Mouse (Mus musculus): ENCODE data around the gene Gm826.

Gm826 gene

GRCm38 (mm10) chr2:160351038-160351574 lies 17.1 kb upstream of the Gm826 start:
- peak; percentile 33 to 53 for DNase-seq

DNA sequence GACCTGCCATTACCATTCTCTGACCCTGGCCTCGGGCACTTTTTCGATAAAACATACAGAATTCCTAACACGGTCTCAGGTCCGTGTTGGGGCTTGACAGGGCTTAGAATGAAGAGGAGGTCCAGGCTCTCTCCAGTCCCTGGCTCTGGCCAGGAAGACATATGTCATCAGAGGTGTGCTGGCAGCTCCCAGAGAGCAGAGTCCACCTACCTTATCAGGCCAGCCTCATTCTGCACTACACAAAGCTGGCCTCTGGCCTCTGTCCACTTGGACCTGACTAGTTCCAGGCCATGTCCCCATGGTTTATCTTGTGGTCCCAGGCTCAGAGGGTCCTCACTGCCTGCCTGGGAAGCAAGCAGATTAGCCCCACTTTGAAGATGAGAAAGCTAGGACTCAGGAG lies 15.6 kb upstream of the Gm826 start:
- DNase-seq = no peak

DNA sequence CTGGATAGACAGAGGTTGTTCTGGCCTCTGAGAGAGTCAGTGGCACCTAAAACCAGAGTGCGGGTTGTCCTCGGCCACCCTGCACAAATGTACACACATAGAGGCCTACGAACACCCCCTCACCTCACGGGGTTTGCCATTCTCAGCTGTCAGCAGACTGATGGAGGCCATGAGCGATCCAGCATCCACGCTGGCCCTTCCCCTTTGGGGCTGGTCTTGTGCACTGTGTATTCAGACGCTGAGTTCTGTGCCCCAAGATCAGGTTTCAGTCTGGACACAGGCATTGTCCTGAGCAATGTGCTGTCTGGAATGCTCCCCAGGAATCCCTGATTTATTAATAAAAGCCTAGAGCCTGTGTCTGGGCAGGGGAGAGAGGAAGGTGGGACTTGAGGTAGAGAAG lies 14.8 kb upstream of the Gm826 start:
- DNase-seq = no peak

GRCm38 (mm10) chr2:160348072-160348604 lies 14.2 kb upstream of the Gm826 start:
- DNase-seq = no peak

DNA sequence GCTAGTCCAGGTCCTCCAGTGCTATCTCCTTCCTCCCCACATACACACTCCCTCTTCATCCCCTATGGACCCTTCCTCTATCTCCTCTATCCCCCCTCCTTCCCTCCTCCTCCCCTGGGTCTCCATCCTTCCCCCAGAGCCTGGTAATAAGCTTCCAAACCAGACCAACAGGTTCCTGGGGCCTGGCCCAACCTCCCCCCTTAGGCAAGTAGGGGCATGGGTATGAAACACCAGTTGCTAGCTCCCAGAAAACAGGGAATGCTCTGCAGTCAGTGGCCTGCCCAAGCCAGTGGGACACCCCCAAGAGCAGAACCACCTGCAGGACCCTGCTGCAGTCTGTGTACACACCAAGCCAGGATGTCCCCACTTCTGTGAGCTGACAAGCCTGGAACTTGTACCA lies 11.7 kb upstream of the Gm826 start:
- DNase-seq = no peak

DNA sequence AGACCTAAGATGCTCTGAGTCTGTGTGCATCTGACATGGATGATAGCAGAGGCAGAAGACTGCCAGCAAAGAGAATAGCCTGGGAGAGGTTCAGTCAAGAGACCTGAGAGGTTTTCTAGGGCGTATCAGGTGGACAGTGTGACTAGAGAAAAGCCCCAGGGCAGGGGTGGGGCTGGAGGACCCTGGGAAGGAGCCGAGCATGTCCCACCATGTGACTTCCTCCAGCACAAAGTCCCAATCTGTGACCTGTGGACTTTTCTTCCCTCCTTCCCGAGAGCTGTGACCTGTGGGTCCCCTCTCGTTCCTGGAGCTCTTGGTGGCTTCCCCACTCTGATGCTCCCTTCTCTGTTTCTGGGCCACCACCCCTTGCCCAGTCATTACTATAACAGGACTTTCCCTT lies 6.2 kb upstream of the Gm826 start:
- DNase-seq = no peak

GRCm38 (mm10) chr2:160339595-160339994 lies 5.6 kb upstream of the Gm826 start:
- no peak for DNase-seq

GRCm38 (mm10) chr2:160336053-160336452 lies 2.1 kb upstream of the Gm826 start:
- peak in 1 of 2 experiments; percentile 14 for DNase-seq

- DNase-seq = peak in 1 of 2 experiments; percentile 8
These were observed 1.1 kb upstream of the Gm826 start for GRCm38 (mm10) chr2:160335043-160335442.

DNA sequence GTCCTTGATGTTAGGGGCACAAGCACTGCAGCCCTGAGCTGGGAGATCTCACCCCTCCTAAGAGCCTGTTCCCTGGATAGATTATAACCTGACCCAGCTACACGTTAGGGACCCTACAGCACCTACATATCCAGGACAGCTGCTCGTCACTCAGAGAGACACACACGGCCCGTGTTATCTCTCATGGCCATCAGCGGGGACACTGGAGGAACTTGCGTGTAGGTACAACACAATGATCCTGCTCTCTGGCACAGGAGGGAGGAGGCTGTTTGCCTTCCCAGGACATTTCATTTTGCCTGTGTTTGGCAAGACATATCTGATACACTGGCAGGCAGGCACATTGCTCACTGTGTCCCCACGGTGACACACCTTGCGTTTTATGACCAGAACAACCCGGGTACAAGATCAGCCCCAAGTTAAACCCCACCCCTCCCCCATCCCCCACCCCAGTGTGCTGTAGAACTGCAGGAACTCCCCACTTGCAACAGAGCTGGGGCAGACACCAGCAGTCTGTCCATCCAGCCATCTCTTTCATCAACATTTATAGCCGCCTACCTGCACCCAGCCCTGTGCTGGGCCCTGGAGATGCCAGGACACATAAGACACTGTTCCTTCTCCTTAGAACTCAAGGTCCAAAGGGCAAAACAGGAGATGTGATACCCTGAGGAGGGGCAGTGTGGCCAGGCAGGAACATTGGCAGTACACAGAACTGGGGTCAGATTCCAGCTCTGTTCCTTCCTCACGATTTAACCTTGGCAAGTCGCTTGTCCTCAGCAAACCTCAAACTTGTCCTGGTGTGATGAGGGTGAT lies 1.2 kb downstream of the Gm826 start:
- DNase-seq = peak in 1 of 2 experiments; percentile 14

- peak; percentile 25 to 62 for DNase-seq
These were observed 5.1 kb downstream of the Gm826 start for GRCm38 (mm10) chr2:160328886-160329285.

DNA sequence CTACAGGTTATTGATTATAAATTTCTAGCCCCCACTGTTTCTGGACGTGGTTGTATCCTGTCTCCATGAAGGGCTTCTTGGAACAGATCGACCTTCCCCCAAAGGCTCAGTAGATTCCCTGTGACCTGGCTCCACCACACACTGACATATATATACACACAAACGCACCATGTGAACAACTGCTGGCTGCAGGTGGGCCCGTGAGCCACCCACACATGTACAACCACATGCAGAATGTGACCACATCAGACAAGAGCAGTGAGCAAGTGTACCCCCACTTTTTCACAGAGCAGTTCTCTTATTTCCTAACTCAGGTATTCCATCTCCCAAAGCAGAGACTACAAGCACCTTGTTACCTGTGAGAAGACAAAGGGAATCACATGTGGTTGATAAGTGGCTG lies 6.2 kb downstream of the Gm826 start:
- no peak for DNase-seq

- DNase-seq = peak; percentile 68 to 89
These were observed 6.8 kb downstream of the Gm826 start for GRCm38 (mm10) chr2:160327167-160327566.

GRCm38 (mm10) chr2:160325105-160325644 lies 8.8 kb downstream of the Gm826 start:
- no peak for DNase-seq

GRCm38 (mm10) chr2:160321829-160322228 lies 12.1 kb downstream of the Gm826 start:
- DNase-seq = peak in 1 of 2 experiments; percentile 31

GRCm38 (mm10) chr2:160318255-160318654 lies 15.7 kb downstream of the Gm826 start:
- no peak for DNase-seq

DNA sequence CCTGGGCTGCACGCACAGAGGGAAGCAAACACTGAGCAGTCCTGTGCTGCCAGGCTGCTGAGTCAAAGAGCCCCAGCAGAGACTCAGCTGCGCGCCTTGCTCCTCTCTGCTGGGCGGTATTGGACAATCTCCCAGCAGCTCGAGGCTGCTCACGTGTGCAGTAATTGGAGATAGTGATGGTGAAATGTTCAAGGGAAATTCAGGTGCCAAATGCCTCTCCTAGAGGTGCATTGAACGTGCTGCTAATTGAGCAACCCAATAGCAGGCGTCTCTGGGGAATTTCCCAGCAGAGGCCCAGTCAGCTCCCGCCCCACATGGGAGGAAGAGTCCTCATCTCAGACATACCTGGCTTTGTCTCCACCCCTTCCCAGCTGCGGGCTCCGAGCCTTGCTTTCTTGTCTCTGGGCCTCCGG lies 20.4 kb downstream of the Gm826 start:
- peak in 1 of 2 experiments; percentile 36 for DNase-seq

- DNase-seq = no peak
These were observed 28.9 kb downstream of the Gm826 start for GRCm38 (mm10) chr2:160305070-160305469.

DNA sequence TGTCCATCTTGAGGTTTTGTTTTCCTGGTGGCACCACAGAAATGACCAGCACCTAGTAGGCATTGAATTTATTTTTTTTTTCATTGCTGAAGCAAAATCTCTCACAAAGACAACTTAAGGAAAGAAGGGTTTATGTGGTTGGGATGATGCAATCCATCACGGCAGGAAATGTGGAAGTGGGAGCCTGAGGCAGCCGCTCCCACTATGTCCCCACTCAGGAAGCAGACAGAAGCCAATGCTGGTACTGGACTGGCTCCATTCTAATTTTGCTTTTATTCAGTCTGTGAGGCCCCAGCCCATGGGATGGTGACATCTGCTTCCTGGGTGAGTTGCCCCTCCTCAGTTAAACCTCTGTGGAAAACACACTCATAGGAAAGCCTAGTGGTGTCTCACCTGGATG lies 30.0 kb downstream of the Gm826 start:
- DNase-seq = no peak

DNA sequence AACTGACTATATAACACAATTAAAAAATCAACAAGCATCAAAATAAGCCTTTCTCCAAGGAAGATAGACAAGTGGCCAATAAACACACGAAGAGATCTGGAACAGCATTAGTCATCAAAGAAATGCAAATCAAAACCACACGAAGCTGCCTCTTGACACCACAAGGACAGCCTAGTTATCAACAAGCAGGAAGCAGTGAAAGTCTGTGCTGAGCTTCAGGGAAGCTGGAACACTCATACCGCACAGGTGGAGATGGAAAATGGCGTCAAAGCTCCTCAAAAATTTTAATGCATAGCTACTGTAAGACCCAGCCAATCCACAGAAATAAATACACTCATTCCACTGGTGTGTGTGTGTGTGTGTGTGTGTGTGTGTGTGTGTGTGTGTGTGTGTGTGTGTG lies 31.9 kb downstream of the Gm826 start:
- no peak for DNase-seq

DNA sequence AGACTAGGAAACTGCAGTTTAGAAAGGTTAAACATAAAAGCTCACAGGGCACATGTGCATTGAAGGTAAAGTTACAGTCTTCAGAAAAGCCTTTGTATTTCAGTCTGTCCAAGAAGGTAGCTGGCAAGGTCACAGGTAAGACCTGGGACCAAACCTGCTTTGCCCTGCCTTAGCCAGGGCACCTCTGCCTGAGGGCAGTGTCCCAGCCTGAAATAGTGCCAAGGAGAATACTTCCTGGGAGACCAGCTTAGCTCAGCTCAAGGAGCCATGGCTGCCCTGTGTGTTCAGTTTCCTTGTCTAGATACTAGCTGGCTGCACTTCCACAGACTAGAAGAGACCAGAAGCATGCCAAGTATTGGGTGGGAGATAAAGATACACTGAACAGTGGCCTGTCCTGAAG lies 35.4 kb downstream of the Gm826 start:
- no peak for DNase-seq

GRCm38 (mm10) chr2:160288538-160289151 lies 45.3 kb downstream of the Gm826 start:
- no peak for DNase-seq

- peak in 1 of 2 experiments; percentile 13 for DNase-seq
These were observed 57.9 kb downstream of the Gm826 start for GRCm38 (mm10) chr2:160275959-160276657.

Data from lung, postnatal 4 days (tissue).